Mouse (Mus musculus) R1 (cell line): ENCODE measurements around the gene Gm10134.

Source experiments
- DNase-seq: peaks from one replicate; pipeline ENCODE4 v3.0.0-alpha.2; 2018; ENCODE audit warnings: low read depth, low spot score

Gm10134 gene

GRCm38 (mm10) chr2:28504676-28505075 lies 1.2 kb upstream of the Gm10134 start:
- DNase-seq: no peak

- peak; percentile 83 for DNase-seq
Measured at GRCm38 (mm10) chr2:28506291-28506690, 396 bp downstream of the Gm10134 start.

GRCm38 (mm10) chr2:28511600-28511999 lies 5.7 kb downstream of the Gm10134 start:
- DNase-seq: peak; percentile 40

- peak; percentile 55 for DNase-seq
Measured at GRCm38 (mm10) chr2:28512798-28513401, 7.0 kb downstream of the Gm10134 start, which contains the start of gene Ralgds. Gene Ralgds (plus strand): TSS chr2:28513125.

GRCm38 (mm10) chr2:28513431-28514370 lies 7.8 kb downstream of the Gm10134 start:
- DNase-seq: peak; percentile 56

- DNase-seq: peak; percentile 94
Measured at GRCm38 (mm10) chr2:28514489-28514888, 8.6 kb downstream of the Gm10134 start.

GRCm38 (mm10) chr2:28517206-28517909 lies 11.5 kb downstream of the Gm10134 start:
- DNase-seq: peak; percentile 96

- DNase-seq: peak; percentile 95
Measured at GRCm38 (mm10) chr2:28518231-28518630, 12.3 kb downstream of the Gm10134 start.

GRCm38 (mm10) chr2:28520581-28520980 lies 14.7 kb downstream of the Gm10134 start:
- DNase-seq: no peak

GRCm38 (mm10) chr2:28521571-28522151 lies 15.8 kb downstream of the Gm10134 start:
- no peak for DNase-seq

GRCm38 (mm10) chr2:28522166-28522565 lies 16.3 kb downstream of the Gm10134 start:
- no peak for DNase-seq

GRCm38 (mm10) chr2:28523643-28524117 lies 17.8 kb downstream of the Gm10134 start:
- peak; percentile 89 for DNase-seq

- no peak for DNase-seq
Measured at GRCm38 (mm10) chr2:28524406-28524805, 18.5 kb downstream of the Gm10134 start.

- DNase-seq: peak; percentile 84
Measured at GRCm38 (mm10) chr2:28525219-28525942, 19.5 kb downstream of the Gm10134 start.

- DNase-seq: peak; percentile 54
Measured at GRCm38 (mm10) chr2:28525943-28526876, 20.3 kb downstream of the Gm10134 start.

GRCm38 (mm10) chr2:28527436-28528353 lies 21.8 kb downstream of the Gm10134 start:
- no peak for DNase-seq

GRCm38 (mm10) chr2:28528354-28528730 lies 22.4 kb downstream of the Gm10134 start:
- no peak for DNase-seq

GRCm38 (mm10) chr2:28529856-28530255 lies 24.0 kb downstream of the Gm10134 start:
- DNase-seq: no peak

- no peak for DNase-seq
Measured at GRCm38 (mm10) chr2:28530311-28530710, 24.4 kb downstream of the Gm10134 start.
